ENCODE assay signal across 31 mouse cellular contexts in the genomic region with DNA sequence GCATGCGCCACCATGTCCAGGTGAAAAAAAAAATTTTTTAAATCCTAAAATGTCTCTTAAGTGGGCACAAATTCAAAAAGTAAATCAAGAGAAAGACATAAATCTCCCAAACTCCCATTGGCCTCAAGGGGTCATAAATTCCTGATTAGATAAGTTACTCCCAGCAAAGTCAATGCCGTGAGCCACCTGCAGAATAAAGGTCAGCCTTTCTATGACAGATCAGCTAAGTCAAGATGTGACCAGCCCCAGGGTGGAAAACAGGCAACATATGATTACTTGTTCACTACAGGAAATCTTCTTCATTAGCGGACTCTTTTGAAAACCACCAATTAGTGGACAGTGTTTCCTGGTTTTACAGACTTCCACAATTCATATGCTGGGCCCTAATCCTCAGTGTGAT.
"Had no signal": no experiment of that assay in that cellular context is flagged by ENCODE, and none has a peak within 500 bp of the region (broad histone marks: within the 10 kb centered on the region; RNA-seq: fewer than 3 reads in every experiment).

No protein-coding gene starts in this region.

- H3K4me2 ChIP-seq: limb, embryonic 12.5 days; limb, embryonic 13.5 days; limb, embryonic 15.5 days; liver, embryonic 11.5 days; liver, embryonic 12.5 days; liver, embryonic 13.5 days; liver, embryonic 15.5 days; lung, embryonic 14.5 days; lung, embryonic 15.5 days; midbrain, embryonic 11.5 days; midbrain, embryonic 12.5 days; midbrain, embryonic 13.5 days; midbrain, embryonic 15.5 days; neural tube, embryonic 12.5 days; neural tube, embryonic 13.5 days had no signal

- H3K9ac ChIP-seq: limb, embryonic 12.5 days; limb, embryonic 13.5 days; limb, embryonic 15.5 days; liver, embryonic 12.5 days; liver, embryonic 13.5 days; liver, embryonic 14.5 days; liver, embryonic 15.5 days; liver, postnatal 0 days; lung, embryonic 14.5 days; lung, embryonic 15.5 days; midbrain, embryonic 12.5 days; midbrain, embryonic 13.5 days; midbrain, embryonic 15.5 days; neural tube, embryonic 12.5 days; neural tube, embryonic 13.5 days had no signal

- H3K9me3 ChIP-seq: limb, embryonic 12.5 days; limb, embryonic 13.5 days; limb, embryonic 15.5 days; liver, embryonic 12.5 days; liver, embryonic 13.5 days; liver, embryonic 15.5 days; lung, embryonic 15.5 days; megakaryocyte, embryonic 14.5 days; midbrain, embryonic 10.5 days; midbrain, embryonic 12.5 days; midbrain, embryonic 13.5 days; midbrain, embryonic 15.5 days; neural tube, embryonic 12.5 days; neural tube, embryonic 13.5 days had no signal

- H3K36me3 ChIP-seq: limb, embryonic 12.5 days; limb, embryonic 13.5 days; limb, embryonic 15.5 days; liver, embryonic 12.5 days; liver, embryonic 13.5 days; liver, embryonic 15.5 days; lung, embryonic 15.5 days; midbrain, embryonic 10.5 days; midbrain, embryonic 12.5 days; midbrain, embryonic 13.5 days; midbrain, embryonic 15.5 days; neural tube, embryonic 12.5 days; neural tube, embryonic 13.5 days had no signal

- H3K27me3 ChIP-seq: limb, embryonic 12.5 days; limb, embryonic 13.5 days; limb, embryonic 15.5 days; liver, embryonic 12.5 days; liver, embryonic 13.5 days; liver, embryonic 15.5 days; lung, embryonic 15.5 days; megakaryocyte, embryonic 14.5 days; midbrain, embryonic 12.5 days; midbrain, embryonic 13.5 days; midbrain, embryonic 15.5 days; neural tube, embryonic 12.5 days; neural tube, embryonic 13.5 days had no signal

- DNase-seq: left cerebral cortex, postnatal 4 days; liver; liver, embryonic 13.5 days; liver, postnatal 0 days; lung, adult 18-20 months; lung, adult 2 months; lung, embryonic 14.5 days; lung, postnatal 10 days; lung, postnatal 14 days; lung, postnatal 36 days; midbrain, embryonic 14.5 days had no signal

- H3K4me3 ChIP-seq: limb, embryonic 12.5 days; limb, embryonic 13.5 days; limb, embryonic 15.5 days; liver, embryonic 12.5 days; liver, embryonic 13.5 days; liver, embryonic 15.5 days; lung, embryonic 15.5 days; megakaryocyte, embryonic 14.5 days; midbrain, embryonic 10.5 days; midbrain, embryonic 12.5 days; midbrain, embryonic 13.5 days; midbrain, embryonic 15.5 days; myocyte; neural tube, embryonic 12.5 days; neural tube, embryonic 13.5 days had no signal

- H3K4me1 ChIP-seq: limb, embryonic 12.5 days; limb, embryonic 13.5 days; limb, embryonic 15.5 days; liver, embryonic 12.5 days; liver, embryonic 13.5 days; liver, embryonic 15.5 days; lung, embryonic 15.5 days; megakaryocyte, embryonic 14.5 days; midbrain, embryonic 10.5 days; midbrain, embryonic 12.5 days; midbrain, embryonic 13.5 days; midbrain, embryonic 15.5 days; neural tube, embryonic 12.5 days; neural tube, embryonic 13.5 days had no signal

- ATAC-seq: liver, embryonic 12.5 days; liver, postnatal 0 days; lung, postnatal 0 days; midbrain, embryonic 13.5 days; midbrain, embryonic 15.5 days; midbrain, embryonic 16.5 days had no signal

- H3K27ac ChIP-seq: limb, embryonic 12.5 days; limb, embryonic 13.5 days; limb, embryonic 15.5 days; liver, embryonic 12.5 days; liver, embryonic 13.5 days; liver, embryonic 14.5 days; liver, embryonic 15.5 days; lung, embryonic 15.5 days; macrophage; midbrain, embryonic 10.5 days; midbrain, embryonic 12.5 days; midbrain, embryonic 13.5 days; midbrain, embryonic 15.5 days; neural tube, embryonic 12.5 days; neural tube, embryonic 13.5 days had no signal
